Mouse (Mus musculus) intestine, postnatal 0 days (tissue): ENCODE measurements at regions not wholly inside any gene's neighbourhood (a gene's known extent, or its start where the extent isn't known, plus 50 kb on each side); places are given as distances from the start of the nearest gene placed in this dataset.

Experiments
- ATAC-seq: fragments of 200-750 bp; cut with Nextera tagmentation; 2 replicates; pipeline ENCODE4 v1.8.0; 2017; ENCODE audit warnings: mild to moderate bottlenecking, moderate TSS enrichment, moderate library complexity
- H3K27ac ChIP-seq: fragments of 300-500 bp; sonication (generic); 2 replicates; pipeline ENCODE4 v1.5.1; 2014; ENCODE audit warnings: mild to moderate bottlenecking, low read depth, low read length, moderate library complexity
- H3K27me3 ChIP-seq: fragments of 300-500 bp; sonication (generic); replicated peaks from 2 replicates; pipeline ENCODE4 v1.6.1; 2014; ENCODE audit warnings: low read length, mixed read lengths; ENCODE audit not compliant: control insufficient read depth, insufficient read depth
- H3K36me3 ChIP-seq: fragments of 300-500 bp; sonication (generic); 2 replicates; pipeline ENCODE4 v1.6.1; 2014; ENCODE audit warnings: mild to moderate bottlenecking, moderate library complexity; ENCODE audit not compliant: control insufficient read depth, insufficient read depth
- H3K4me1 ChIP-seq: fragments of 300-500 bp; sonication (generic); replicated peaks from 2 replicates; pipeline ENCODE4 v1.6.1; 2014; ENCODE audit warnings: antibody characterized with exemption, low read length, mixed read lengths; ENCODE audit not compliant: control insufficient read depth, insufficient read depth
- H3K4me2 ChIP-seq: fragments of 300-500 bp; sonication (generic); replicated peaks from 2 replicates; pipeline ENCODE4 v1.6.1; 2014; ENCODE audit warnings: low read depth, mild to moderate bottlenecking, moderate library complexity
- H3K4me3 ChIP-seq: fragments of 300-500 bp; sonication (generic); 2 replicates; pipeline ENCODE4 v1.5.1; 2014; ENCODE audit warnings: low read depth, low read length
- H3K9ac ChIP-seq: fragments of 300-500 bp; sonication (generic); 2 replicates; pipeline ENCODE4 v1.6.1; 2014; ENCODE audit warnings: mild to moderate bottlenecking, low read depth, low read length
- H3K9me3 ChIP-seq: fragments of 300-500 bp; sonication (generic); 2 replicates; pipeline ENCODE4 v1.6.1; 2016; ENCODE audit warnings: mixed run types; ENCODE audit not compliant: control insufficient read depth
- CTCF ChIP-seq: sonication (generic); IDR thresholded peaks from 2 replicates; pipeline ENCODE4 v1.5.1; 2016; ENCODE audit warnings: low read depth, mild to moderate bottlenecking, control low read depth, antibody characterized with exemption, moderate library complexity
- WGBS: fragments of 180-500 bp; shearing (Covaris S2); extraction: QIAGEN DNeasy Blood & Tissue Kit; methylation state at CpG from one replicate; pipeline ENCODE4 v1.1.7; 2014; 5-methylcytosine and 5-hydroxymethylcytosine counted together

DNA sequence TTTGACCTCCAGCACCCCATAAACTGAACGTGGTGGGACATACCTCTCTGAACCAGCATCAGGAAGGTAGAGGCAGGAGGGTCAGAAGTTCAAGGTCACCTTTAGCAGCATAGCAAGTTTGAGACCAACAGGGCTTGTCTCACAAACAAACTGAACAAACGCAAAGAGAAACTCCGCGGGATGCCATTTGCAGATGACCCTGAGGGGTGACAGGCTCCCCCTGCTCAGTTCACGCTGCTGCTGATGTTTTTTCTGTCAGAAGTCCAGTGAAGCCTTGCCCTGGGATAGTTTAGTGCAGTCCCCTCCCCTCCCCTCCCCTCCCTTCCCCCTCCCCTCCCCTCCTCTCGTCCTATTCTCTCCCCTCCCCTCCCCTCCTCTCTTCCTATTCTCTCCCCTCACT lies 262.1 kb downstream of the Ajap1 start:
- Histone ChIP-seq H3K9me3 (no peaks in the 10 kb centered on the region), H3K36me3 (no peaks in the 10 kb centered on the region), H3K4me3 (no peak overlapping the region), H3K9ac (no peak overlapping the region), H3K27ac (no peak overlapping the region), H3K4me1 (no peaks in the 10 kb centered on the region; the same call in 1 of the 2 replicates), H3K4me2 (no peak overlapping the region), H3K27me3 (no peaks in the 10 kb centered on the region; the same call in 1 of the 2 replicates)
- 15% methylated on average over 5 of the region's 6 CpGs for WGBS
- no peak for ATAC-seq
- TF ChIP-seq CTCF = no peak

DNA sequence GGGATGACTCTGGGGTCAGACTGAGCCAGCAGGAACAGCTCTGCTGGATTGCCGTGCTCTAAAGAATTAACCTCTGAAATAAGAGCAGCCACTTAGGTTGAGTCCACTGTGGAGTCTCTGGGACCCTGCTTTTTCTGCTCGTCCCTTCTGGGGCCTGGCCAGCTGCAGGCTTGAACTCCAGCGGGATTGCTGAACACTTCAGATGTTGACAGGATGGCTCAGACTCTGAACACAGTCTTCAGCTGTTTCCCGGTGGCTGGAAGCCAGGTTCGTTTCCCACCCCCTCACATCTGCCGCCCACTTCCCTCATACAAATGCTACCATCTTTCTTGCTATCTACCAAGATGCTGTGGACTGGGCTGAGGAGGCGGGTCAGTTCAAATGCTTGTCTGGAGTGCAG lies 262.5 kb downstream of the Ajap1 start:
- no peak for ATAC-seq
- 22% methylated on average over 7 of the region's 7 CpGs for WGBS
- Histone ChIP-seq H3K4me1 (no peaks in the 10 kb centered on the region; the same call in 1 of the 2 replicates), H3K4me3 (no peak overlapping the region), H3K36me3 (no peaks in the 10 kb centered on the region), H3K27ac (no peak overlapping the region), H3K9me3 (no peaks in the 10 kb centered on the region), H3K9ac (no peak overlapping the region), H3K27me3 (no peaks in the 10 kb centered on the region; the same call in 1 of the 2 replicates), H3K4me2 (no peak overlapping the region)
- TF ChIP-seq CTCF = no peak

DNA sequence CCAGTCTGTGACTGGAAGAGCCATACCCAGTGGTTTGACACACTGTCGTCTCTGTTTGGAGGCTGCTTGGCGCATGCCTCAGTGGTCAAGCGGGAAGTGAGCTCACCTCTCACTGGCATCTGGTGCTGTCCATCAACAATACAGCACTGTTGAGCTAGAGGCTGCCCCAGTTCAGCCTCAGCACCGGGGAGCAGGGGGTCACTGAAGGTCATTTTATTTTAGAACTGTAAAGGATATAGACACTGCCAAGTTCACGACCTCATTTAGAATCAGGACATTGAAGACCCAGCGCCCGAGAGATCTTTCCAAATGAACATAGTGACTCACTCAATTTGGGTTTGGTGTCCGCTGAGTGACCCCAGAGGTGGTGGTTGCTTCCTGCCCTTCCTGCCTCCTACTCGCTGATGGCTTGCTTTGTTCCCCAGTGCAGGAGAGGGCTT lies 265.1 kb downstream of the Ajap1 start:
- Histone ChIP-seq H3K9me3 (no peaks in the 10 kb centered on the region), H3K27ac (no peak overlapping the region), H3K4me3 (no peak overlapping the region), H3K27me3 (no peaks in the 10 kb centered on the region; the same call in 1 of the 2 replicates), H3K4me1 (no peaks in the 10 kb centered on the region), H3K9ac (no peak overlapping the region), H3K36me3 (no peaks in the 10 kb centered on the region), H3K4me2 (no peak overlapping the region)
- WGBS = 70% methylated on average over 9 of the region's 9 CpGs
- no peak for TF ChIP-seq CTCF
- ATAC-seq = no peak

DNA sequence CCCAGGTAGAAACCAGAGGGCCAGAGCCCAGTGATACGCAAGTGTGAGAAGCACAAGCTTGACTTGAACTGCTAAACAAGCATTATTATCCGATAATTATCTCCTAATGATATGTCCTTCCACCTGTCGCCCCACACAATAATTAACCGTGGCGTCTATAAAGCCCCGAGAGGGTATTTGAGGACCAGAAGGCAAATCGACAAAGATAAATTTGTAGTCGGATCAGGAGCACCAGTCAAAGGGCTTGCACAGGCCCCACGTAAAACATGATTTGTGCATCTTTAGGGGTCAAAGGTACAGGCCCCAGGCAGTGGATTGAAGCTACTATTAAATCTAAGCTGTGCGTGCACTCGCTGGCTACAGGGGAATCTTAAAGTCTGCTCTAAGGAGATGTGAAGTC lies 270.5 kb downstream of the Ajap1 start:
- H3K27me3 ChIP-seq = no peaks in the 10 kb centered on the region
- H3K4me1 ChIP-seq = no peaks in the 10 kb centered on the region
- H3K27ac ChIP-seq = no peak overlapping the region
- no peak overlapping the region for H3K9ac ChIP-seq
- H3K4me3 ChIP-seq = no peak overlapping the region
- no peaks in the 10 kb centered on the region for H3K9me3 ChIP-seq
- no peak for TF ChIP-seq CTCF
- H3K36me3 ChIP-seq = no peaks in the 10 kb centered on the region
- WGBS = 29% methylated on average over 11 of the region's 11 CpGs
- H3K4me2 ChIP-seq = no peak overlapping the region
- ATAC-seq = no peak

DNA sequence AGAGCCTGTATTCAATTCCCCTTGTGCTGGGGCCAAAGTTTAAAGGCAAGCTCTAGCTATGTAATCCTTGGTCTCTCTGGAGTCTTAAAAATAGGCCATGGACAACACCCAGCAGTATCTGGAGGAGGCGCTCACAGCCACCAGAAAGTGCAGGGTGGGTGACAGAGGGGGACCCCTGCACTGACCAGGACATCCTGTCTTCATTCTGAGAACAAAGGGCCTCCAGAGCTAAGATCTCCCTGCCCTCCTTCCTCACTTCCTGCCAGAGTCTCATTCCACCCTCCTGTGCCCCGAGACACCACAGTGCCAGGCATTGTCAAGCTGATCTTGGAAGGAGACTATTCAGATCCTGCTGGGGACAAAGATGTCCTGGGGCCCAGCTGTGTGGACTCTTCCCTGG lies 273.8 kb downstream of the Ajap1 start:
- WGBS = 60% methylated on average over 2 of the region's 2 CpGs
- no peak for ATAC-seq
- Histone ChIP-seq H3K4me1 (no peaks in the 10 kb centered on the region), H3K4me3 (no peak overlapping the region), H3K27me3 (no peaks in the 10 kb centered on the region), H3K9me3 (no peaks in the 10 kb centered on the region), H3K27ac (no peak overlapping the region), H3K4me2 (no peak overlapping the region), H3K36me3 (no peaks in the 10 kb centered on the region), H3K9ac (no peak overlapping the region)
- no peak for TF ChIP-seq CTCF

DNA sequence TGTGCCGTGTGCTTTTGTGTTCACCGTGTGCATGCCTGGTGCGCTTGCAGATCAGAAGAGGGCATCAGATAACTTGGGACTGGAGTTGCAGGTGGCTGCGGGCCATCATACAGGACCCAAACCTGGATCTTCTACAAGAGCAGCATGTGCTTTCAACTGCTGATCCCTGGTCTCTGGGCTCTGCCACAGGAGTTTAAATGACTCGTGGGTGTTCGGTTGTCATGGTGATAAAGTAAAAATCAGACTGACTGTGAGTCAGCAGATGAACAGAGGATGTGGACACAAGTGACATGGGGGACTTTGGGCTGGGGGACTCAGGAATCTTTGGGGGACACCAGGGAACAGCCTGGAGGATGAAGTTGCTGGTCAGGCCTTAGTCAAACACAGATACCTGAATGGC lies 274.4 kb downstream of the Ajap1 start:
- no peak overlapping the region for H3K4me2 ChIP-seq
- H3K27ac ChIP-seq = no peak overlapping the region
- H3K4me3 ChIP-seq = no peak overlapping the region
- no peaks in the 10 kb centered on the region for H3K9me3 ChIP-seq
- no peak for TF ChIP-seq CTCF
- WGBS = 76% methylated on average over 6 of the region's 6 CpGs
- no peaks in the 10 kb centered on the region for H3K4me1 ChIP-seq
- ATAC-seq = no peak
- H3K36me3 ChIP-seq = no peaks in the 10 kb centered on the region
- H3K9ac ChIP-seq = no peak overlapping the region
- H3K27me3 ChIP-seq = no peaks in the 10 kb centered on the region

DNA sequence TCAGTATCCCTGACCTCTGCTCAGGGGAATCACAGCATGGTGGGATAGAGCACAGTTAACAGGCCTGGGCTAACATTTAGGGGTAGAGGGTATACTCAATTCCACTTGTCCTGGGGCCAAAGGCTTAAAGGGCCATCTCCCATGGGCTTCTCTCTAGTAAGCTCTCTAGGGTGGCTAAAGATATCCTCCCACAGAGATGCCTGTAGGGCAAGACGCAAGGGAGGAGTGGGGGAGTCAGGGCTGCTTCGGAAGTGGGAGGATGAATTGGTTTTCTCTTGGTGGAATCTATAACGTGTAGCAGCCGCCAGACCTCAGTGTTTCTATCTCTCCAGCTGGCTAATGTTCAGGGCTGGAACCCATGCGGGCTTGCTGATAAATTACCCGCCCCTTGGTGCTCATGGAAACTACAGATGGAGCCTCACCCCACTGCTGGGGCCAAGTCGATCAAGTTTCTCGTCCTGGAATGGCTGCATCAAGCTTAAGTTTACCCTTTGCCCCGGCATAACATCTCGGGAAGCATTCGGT lies 275.0 kb downstream of the Ajap1 start:
- ATAC-seq = no peak
- TF ChIP-seq CTCF = no peak

More for the DNA sequence above, 275.0 kb downstream of the Ajap1 start:
- Histone ChIP-seq H3K9ac (no peak overlapping the region), H3K27ac (no peak overlapping the region), H3K4me2 (no peak overlapping the region), H3K9me3 (no peaks in the 10 kb centered on the region), H3K4me3 (no peak overlapping the region), H3K36me3 (no peaks in the 10 kb centered on the region), H3K27me3 (no peaks in the 10 kb centered on the region), H3K4me1 (no peaks in the 10 kb centered on the region)
- 51% methylated on average over 11 of the region's 11 CpGs for WGBS
